Mouse (Mus musculus): Measurements from ENCODE around the gene Dph3. TPM values are rescaled to one million over a fixed set of nuclear protein-coding genes. Genes with fewer than 3 reads are reported as not detected.

Gene Dph3
- polyA plus RNA-seq, 1 experiment from 2014 or later, result 94.8 TPM

DNA sequence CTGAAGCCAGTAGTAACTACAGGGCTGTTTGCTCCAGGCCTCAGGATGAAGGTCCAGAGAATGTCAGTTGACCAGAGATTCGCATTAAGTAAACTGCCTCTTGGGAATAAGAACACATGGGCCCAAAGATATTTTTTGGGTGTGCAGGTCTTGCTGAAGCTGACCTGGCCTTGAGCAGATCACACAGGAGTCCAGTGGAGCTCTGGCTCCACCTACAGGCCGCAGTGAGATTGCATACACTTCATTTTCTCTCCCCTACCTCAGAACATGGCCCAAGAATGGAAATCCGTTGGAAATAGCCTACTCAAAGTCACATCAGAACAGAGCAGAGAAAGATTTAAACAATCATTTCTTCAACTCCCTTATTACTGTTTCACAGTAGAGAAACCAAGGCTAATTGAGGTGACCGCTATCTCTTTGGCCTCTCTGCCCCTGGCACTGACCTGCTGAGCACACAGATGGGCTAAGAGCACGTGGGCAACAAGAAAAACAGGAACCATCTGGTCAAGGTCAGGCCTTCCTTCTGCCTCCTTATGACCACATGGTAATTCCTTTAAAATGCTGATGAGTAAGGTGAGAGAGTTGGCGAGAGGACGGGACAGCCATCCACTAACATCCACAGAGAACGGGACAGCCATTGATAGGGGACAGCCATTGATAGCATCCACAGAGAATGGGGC is 8.5 kb downstream of the Dph3 start:
- H3K27ac ChIP-seq (ENCODE audit: low read depth, low read length), result no peak overlapping the region
- H3K4me1 ChIP-seq (ENCODE audit: control insufficient read depth, insufficient read depth, low read length), result no peaks in the 10 kb centered on the region
- peaks cover 5% of the 10 kb centered on the region; the same call in 1 of the 2 replicates for H3K36me3 ChIP-seq (ENCODE audit: control insufficient read depth, insufficient read depth, low read length)
- no peak overlapping the region for H3K9ac ChIP-seq (ENCODE audit: low read length)
- H3K27me3 ChIP-seq (ENCODE audit: control insufficient read depth, insufficient read depth, low read length), result no peaks in the 10 kb centered on the region
- DNase-seq (ENCODE audit: low spot score, missing footprints) (peak; percentile 98), ATAC-seq (ENCODE audit: low FRiP score) (peak; percentile 30; the same call in 1 of the 2 replicates)
- no peaks in the 10 kb centered on the region for H3K9me3 ChIP-seq (ENCODE audit: control insufficient read depth, low read length)
- WGBS, result 53% methylated on average over 8 of the region's 8 CpGs
- no peak overlapping the region for H3K4me3 ChIP-seq (ENCODE audit: low read depth, low read length)
- H3K4me2 ChIP-seq, result no peak overlapping the region

DNA sequence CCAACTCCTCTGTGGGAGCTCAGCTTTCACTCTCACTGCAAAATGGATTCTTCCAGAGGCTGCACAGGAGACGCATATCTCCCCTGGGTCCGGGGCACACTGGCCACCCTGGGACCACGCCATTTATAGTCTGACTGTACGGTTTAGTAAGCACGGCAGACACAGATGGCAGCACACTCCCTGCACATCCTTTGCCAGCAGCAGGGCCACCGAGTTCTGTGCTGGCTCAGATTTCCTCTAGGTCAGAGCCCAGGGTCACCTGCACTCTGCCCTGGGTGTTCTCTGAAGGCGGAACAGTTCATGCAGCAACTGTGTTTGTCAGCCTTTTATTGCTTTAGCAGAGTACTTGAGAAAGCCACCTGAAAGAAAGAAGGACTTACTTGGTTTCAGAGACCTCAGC is 11.6 kb downstream of the Dph3 start:
- Histone ChIP-seq H3K4me1 (ENCODE audit: control insufficient read depth, insufficient read depth, low read length) (no peaks in the 10 kb centered on the region), H3K4me3 (ENCODE audit: low read depth, low read length) (no peak overlapping the region), H3K4me2 (no peak overlapping the region), H3K9ac (ENCODE audit: low read length) (no peak overlapping the region), H3K27me3 (ENCODE audit: control insufficient read depth, insufficient read depth, low read length) (no peaks in the 10 kb centered on the region), H3K27ac (ENCODE audit: low read depth, low read length) (no peak overlapping the region), H3K9me3 (ENCODE audit: control insufficient read depth, low read length) (no peaks in the 10 kb centered on the region), H3K36me3 (ENCODE audit: control insufficient read depth, insufficient read depth, low read length) (no peaks in the 10 kb centered on the region)
- ATAC-seq (ENCODE audit: low FRiP score) (no peak), DNase-seq (ENCODE audit: low spot score, missing footprints) (no peak)
- WGBS, result 77% methylated on average over 7 of the region's 7 CpGs

GRCm38 (mm10) chr14:32073211-32073685 is 12.3 kb downstream of the Dph3 start:
- Histone ChIP-seq H3K27ac (ENCODE audit: low read depth, low read length) (no peak overlapping the region), H3K4me3 (ENCODE audit: low read depth, low read length) (no peak overlapping the region), H3K4me1 (ENCODE audit: control insufficient read depth, insufficient read depth, low read length) (no peaks in the 10 kb centered on the region), H3K4me2 (no peak overlapping the region), H3K36me3 (ENCODE audit: control insufficient read depth, insufficient read depth, low read length) (no peaks in the 10 kb centered on the region), H3K9me3 (ENCODE audit: control insufficient read depth, low read length) (no peaks in the 10 kb centered on the region), H3K27me3 (ENCODE audit: control insufficient read depth, insufficient read depth, low read length) (no peaks in the 10 kb centered on the region), H3K9ac (ENCODE audit: low read length) (no peak overlapping the region)
- no peak for DNase-seq (ENCODE audit: low spot score, missing footprints)
- no peak for ATAC-seq (ENCODE audit: low FRiP score)
- WGBS, result 67% methylated on average over 8 of the region's 8 CpGs

GRCm38 (mm10) chr14:32072807-32073206 is 12.7 kb downstream of the Dph3 start:
- H3K27me3 ChIP-seq (ENCODE audit: control insufficient read depth, insufficient read depth, low read length), result no peaks in the 10 kb centered on the region
- H3K9ac ChIP-seq (ENCODE audit: low read length), result no peak overlapping the region
- no peaks in the 10 kb centered on the region for H3K4me1 ChIP-seq (ENCODE audit: control insufficient read depth, insufficient read depth, low read length)
- no peaks in the 10 kb centered on the region for H3K9me3 ChIP-seq (ENCODE audit: control insufficient read depth, low read length)
- no peak overlapping the region for H3K27ac ChIP-seq (ENCODE audit: low read depth, low read length)
- DNase-seq (ENCODE audit: low spot score, missing footprints) (no peak), ATAC-seq (ENCODE audit: low FRiP score) (no peak)
- H3K36me3 ChIP-seq (ENCODE audit: control insufficient read depth, insufficient read depth, low read length), result no peaks in the 10 kb centered on the region
- H3K4me3 ChIP-seq (ENCODE audit: low read depth, low read length), result no peak overlapping the region
- no peak overlapping the region for H3K4me2 ChIP-seq

GRCm38 (mm10) chr14:32061398-32061797 is 24.1 kb downstream of the Dph3 start:
- Histone ChIP-seq H3K9ac (ENCODE audit: low read length) (no peak overlapping the region), H3K9me3 (ENCODE audit: control insufficient read depth, low read length) (peaks cover 5% of the 10 kb centered on the region; the same call in 1 of the 2 replicates), H3K4me3 (ENCODE audit: low read depth, low read length) (no peak overlapping the region), H3K4me2 (no peak overlapping the region), H3K4me1 (ENCODE audit: control insufficient read depth, insufficient read depth, low read length) (no peaks in the 10 kb centered on the region), H3K27ac (ENCODE audit: low read depth, low read length) (no peak overlapping the region), H3K36me3 (ENCODE audit: control insufficient read depth, insufficient read depth, low read length) (no peaks in the 10 kb centered on the region), H3K27me3 (ENCODE audit: control insufficient read depth, insufficient read depth, low read length) (no peaks in the 10 kb centered on the region)
- DNase-seq (ENCODE audit: low spot score, missing footprints) (no peak), ATAC-seq (ENCODE audit: low FRiP score) (no peak)
- WGBS, result 89% methylated on average over 4 of the region's 4 CpGs

DNA sequence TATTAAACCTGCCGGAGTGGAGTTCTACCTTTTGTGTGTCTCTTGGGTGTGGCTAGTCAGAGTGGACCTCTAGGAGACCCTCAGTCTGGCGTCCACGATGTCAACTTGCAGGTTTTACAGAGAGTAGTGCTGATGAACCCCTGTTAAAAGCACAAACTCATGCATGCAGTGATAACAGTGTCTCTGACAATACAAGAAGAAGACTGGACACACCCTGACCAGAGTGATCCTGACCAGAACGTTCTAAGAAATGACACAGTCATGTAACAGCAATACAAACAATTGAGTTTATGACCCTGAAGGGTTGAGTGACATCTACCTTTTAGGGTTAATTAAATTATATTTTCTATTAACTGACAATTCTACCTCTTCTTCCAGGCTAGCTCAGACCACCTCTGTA is 27.9 kb downstream of the Dph3 start:
- H3K27me3 ChIP-seq (ENCODE audit: control insufficient read depth, insufficient read depth, low read length), result no peaks in the 10 kb centered on the region
- H3K4me1 ChIP-seq (ENCODE audit: control insufficient read depth, insufficient read depth, low read length), result no peaks in the 10 kb centered on the region
- H3K27ac ChIP-seq (ENCODE audit: low read depth, low read length), result no peak overlapping the region
- 91% methylated on average over 4 of the region's 4 CpGs for WGBS
- DNase-seq (ENCODE audit: low spot score, missing footprints) (no peak), ATAC-seq (ENCODE audit: low FRiP score) (no peak)
- H3K4me3 ChIP-seq (ENCODE audit: low read depth, low read length), result no peak overlapping the region
- no peak overlapping the region for H3K4me2 ChIP-seq
- H3K9ac ChIP-seq (ENCODE audit: low read length), result no peak overlapping the region
- H3K9me3 ChIP-seq (ENCODE audit: control insufficient read depth, low read length), result no peaks in the 10 kb centered on the region
- H3K36me3 ChIP-seq (ENCODE audit: control insufficient read depth, insufficient read depth, low read length), result no peaks in the 10 kb centered on the region

DNA sequence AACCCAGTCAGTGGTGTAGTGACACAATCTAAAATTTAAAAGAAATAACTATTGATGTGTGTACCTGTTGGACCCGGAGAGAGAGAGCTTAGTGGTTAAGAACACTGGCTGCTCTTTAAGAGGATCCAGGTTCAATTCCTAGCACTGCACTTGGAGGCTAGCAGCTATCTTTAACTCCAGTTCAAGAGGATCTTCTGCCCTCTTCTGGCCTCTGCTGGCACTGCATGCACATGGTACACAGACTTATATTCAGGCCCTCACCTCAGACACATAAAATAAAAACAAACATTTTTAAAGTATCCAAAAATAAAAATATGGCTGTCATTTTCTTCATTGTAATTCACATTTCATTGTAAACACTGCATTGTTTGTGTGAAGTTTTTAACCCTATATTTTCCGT is 28.9 kb downstream of the Dph3 start:
- no peak for ATAC-seq (ENCODE audit: low FRiP score)

GRCm38 (mm10) chr14:32055781-32056180 is 29.7 kb downstream of the Dph3 start:
- H3K27me3 ChIP-seq (ENCODE audit: control insufficient read depth, insufficient read depth, low read length), result no peaks in the 10 kb centered on the region
- no peak overlapping the region for H3K9ac ChIP-seq (ENCODE audit: low read length)
- H3K4me2 ChIP-seq, result no peak overlapping the region
- H3K9me3 ChIP-seq (ENCODE audit: control insufficient read depth, low read length), result no peaks in the 10 kb centered on the region
- no peak overlapping the region for H3K4me3 ChIP-seq (ENCODE audit: low read depth, low read length)
- ATAC-seq (ENCODE audit: low FRiP score) (no peak), DNase-seq (ENCODE audit: low spot score, missing footprints) (no peak)
- no peak overlapping the region for H3K27ac ChIP-seq (ENCODE audit: low read depth, low read length)
- H3K36me3 ChIP-seq (ENCODE audit: control insufficient read depth, insufficient read depth, low read length), result no peaks in the 10 kb centered on the region
- no peaks in the 10 kb centered on the region for H3K4me1 ChIP-seq (ENCODE audit: control insufficient read depth, insufficient read depth, low read length)
- 85% methylated on average over 8 of the region's 8 CpGs for WGBS

More for the DNA sequence above, 28.9 kb downstream of the Dph3 start:
- no peak for DNase-seq (ENCODE audit: low spot score, missing footprints)
- WGBS, result 96% methylated on average over 2 of the region's 2 CpGs
- Histone ChIP-seq H3K9me3 (ENCODE audit: control insufficient read depth, low read length) (no peaks in the 10 kb centered on the region), H3K4me1 (ENCODE audit: control insufficient read depth, insufficient read depth, low read length) (no peaks in the 10 kb centered on the region), H3K4me3 (ENCODE audit: low read depth, low read length) (no peak overlapping the region), H3K27me3 (ENCODE audit: control insufficient read depth, insufficient read depth, low read length) (no peaks in the 10 kb centered on the region), H3K4me2 (no peak overlapping the region), H3K9ac (ENCODE audit: low read length) (no peak overlapping the region), H3K27ac (ENCODE audit: low read depth, low read length) (no peak overlapping the region), H3K36me3 (ENCODE audit: control insufficient read depth, insufficient read depth, low read length) (no peaks in the 10 kb centered on the region)

DNA sequence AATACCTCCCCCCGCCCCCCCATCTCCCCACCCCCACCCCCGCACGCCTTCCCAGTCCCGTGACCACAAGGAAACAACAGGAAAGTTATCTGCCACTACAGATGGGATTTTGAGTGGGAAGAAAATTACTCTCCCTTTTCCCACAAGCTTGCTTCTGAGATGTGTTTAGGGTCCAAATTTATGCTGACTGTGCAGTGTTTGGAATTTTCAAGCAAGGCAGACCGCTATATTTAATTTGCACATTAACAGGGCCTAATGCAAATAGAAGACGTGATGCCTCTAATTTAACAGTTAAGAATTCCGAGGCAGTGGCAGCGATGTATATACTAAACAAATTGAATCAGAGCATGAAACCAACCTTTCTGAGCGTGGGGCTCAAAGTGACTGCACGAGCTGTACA is 30.7 kb downstream of the Dph3 start:
- H3K4me2 ChIP-seq, result no peak overlapping the region
- no peak for ATAC-seq (ENCODE audit: low FRiP score)
- no peaks in the 10 kb centered on the region for H3K4me1 ChIP-seq (ENCODE audit: control insufficient read depth, insufficient read depth, low read length)
- no peaks in the 10 kb centered on the region for H3K27me3 ChIP-seq (ENCODE audit: control insufficient read depth, insufficient read depth, low read length)
- H3K9ac ChIP-seq (ENCODE audit: low read length), result no peak overlapping the region
- H3K4me3 ChIP-seq (ENCODE audit: low read depth, low read length), result no peak overlapping the region
- no peak overlapping the region for H3K27ac ChIP-seq (ENCODE audit: low read depth, low read length)
- DNase-seq (ENCODE audit: low spot score, missing footprints), result no peak
- WGBS, result 75% methylated on average over 10 of the region's 10 CpGs
- no peaks in the 10 kb centered on the region for H3K36me3 ChIP-seq (ENCODE audit: control insufficient read depth, insufficient read depth, low read length)
- H3K9me3 ChIP-seq (ENCODE audit: control insufficient read depth, low read length), result no peaks in the 10 kb centered on the region

Data from midbrain, embryonic 11.5 days (tissue).